Mouse (Mus musculus) heart, postnatal 25 days (tissue): ENCODE data around the gene Spint1. TPM values are rescaled to one million over a fixed set of nuclear protein-coding genes. Genes with fewer than 3 reads are reported as not detected.
A peak's percentile ranks its signal among the peaks of the same experiment; 100 is the strongest.

Source experiments
- DNase-seq: peaks from one replicate; pipeline ENCODE4 v3.0.0; 2022; ENCODE audit warnings: low spot score
- intact Hi-C: fragments of 180-260 bp; cut with DNase I; formaldehyde crosslinking; loops from one replicate; pipeline ENCODE4 v1.15.1; 2025
- total RNA-seq, 2 experiments: library from RNA; stranded (reverse); gene quantifications; 2 replicates each; pipeline ENCODE4 v1.2.3; 2021

The Spint1 gene
- total RNA-seq, 2 experiments from 2014 or later, result not detected

DNA sequence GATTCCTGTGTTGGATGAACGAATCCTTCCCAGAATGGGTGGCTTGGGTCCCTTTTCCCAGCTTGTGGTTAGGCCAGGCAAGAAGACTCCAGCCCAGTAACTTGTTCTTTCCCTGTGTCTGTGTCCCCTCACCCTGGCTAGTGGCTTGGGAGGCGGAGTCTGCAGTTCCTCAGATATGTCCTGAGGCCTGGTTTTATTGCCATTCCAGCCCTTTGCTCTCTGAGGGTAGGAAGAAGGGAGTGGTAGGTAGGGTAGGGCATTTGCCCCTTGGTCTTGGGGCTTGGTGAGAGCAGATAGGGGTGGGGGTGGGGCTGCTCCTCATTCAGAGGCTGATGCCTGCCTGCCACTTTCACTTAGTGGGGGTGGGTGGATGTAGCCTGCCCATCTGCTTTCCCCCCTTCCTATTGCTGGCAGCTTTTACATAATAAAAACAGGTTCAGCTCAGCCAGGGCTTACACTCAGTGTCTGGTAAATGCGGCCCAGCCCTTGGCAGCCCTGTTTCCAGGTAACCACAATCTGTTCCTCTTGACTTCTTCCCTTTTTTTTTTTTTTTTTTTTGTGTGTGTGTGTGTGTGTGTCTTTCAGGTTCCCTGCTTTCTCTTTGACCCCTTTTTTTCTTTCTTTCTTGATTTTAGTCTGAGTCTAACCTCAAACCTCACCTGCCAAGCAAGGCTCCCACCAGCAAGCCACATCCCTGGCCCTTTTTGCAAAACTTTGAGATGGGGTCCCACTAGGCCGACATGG lies 3.1 kb downstream of the Spint1 start:
- DNase-seq, result no peak
- intact Hi-C loops, result no loop called here

DNA sequence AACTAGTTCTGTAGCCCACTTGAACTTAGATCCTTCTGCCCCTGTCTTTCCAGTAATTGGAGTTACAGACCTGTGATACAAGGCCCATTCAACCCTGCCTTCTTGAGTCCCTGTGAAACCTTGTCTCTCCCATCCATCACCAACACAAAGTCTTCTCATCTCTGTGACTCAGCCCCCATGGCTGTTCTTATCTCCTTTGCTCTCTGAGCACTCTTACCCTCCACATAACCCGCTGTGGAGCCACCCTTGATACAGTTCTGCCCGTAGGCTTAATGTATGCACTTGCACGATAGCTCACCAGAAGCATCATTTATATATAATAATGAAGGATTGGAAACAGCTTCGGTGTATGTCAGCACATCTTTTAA lies 3.6 kb downstream of the Spint1 start:
- no peak for DNase-seq
- intact Hi-C loops, result no loop called here

DNA sequence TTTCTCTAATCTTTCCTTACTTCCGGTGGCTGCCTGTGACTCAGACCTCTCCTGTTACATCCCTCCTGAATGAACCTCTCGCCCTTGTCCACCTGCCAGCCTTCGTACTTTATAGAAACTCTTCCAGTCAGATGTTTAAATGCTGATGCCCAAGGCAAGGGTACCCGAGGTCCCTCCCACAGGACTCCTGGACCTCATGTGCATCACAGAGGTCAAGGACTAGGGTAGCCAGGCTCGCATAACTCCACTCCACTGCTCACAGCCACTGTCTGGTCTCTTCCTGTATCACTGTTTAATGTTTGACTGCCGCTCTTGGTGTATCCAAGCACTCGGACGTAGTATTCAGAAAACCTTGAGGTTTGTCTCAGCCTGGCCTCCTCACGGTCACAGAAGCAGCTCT lies 5.4 kb downstream of the Spint1 start:
- intact Hi-C loops, result no loop called here
- DNase-seq, result no peak

DNA sequence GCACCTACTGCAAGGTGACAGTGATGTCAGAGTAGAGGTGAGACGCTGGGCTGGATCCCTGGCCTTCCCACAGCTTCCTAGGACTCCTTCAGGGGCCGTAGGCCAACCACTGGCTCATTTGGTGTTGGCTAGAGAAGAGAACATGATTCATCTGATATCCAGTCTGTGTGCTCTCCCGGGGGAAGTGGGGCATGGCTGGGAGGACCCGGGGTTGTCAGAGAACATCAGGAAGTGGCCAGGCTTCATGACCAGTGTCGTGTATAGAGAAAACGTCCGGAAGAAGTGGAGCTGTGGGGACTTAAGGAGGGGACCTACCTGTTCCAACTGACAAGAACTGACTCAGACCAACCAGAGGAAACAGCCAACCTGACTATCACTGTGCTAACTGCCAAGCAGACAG lies 8.1 kb downstream of the Spint1 start:
- no peak for DNase-seq
- intact Hi-C loops, result no loop called here

DNA sequence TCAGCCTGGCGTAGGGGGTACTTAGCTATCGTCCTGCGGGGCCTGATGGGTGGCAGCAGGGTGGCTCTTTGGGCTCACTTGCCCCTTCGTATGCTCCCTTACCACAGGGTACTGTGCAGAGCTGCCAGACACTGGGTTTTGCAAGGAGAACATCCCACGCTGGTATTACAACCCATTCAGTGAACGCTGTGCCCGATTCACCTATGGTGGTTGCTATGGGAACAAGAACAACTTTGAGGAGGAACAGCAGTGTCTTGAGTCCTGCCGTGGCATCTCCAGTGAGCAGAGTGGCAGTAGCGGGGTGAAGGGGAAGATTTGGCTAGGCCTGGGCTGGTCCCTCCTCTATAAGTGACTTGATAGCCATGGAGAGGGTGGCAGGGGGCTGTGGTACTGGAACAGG lies 10.7 kb downstream of the Spint1 start:
- DNase-seq, result no peak
- intact Hi-C loops, result no loop called here

DNA sequence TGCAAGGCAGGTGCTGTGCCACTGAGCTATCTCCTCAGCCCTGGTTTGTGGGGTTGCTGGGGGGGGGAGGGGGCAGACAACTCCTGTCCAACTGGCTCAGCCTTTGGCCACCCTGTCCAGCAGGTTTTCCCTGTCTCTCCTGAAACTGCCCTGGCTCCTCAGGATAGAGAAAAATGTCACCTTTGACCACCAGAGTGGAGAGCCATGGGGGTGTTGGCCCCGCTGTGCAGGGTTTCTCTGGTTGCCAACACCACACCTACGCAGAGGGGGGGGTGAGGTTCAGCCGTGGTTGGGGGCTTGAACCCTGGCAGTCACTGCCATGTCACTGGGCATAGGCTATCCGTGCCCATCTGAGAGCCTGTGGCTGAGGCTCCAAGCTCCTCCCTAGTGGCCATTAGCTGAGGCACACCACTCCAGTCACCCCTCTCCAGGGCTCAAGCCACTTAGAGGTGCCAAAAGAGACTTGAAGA lies 12.5 kb downstream of the Spint1 start:
- intact Hi-C loops, result loop anchor here (1.0 to 2.0 kb wide), 2 partner anchors 38 to 187 kb away; no protein-coding TSS in a partner anchor
- DNase-seq, result no peak

DNA sequence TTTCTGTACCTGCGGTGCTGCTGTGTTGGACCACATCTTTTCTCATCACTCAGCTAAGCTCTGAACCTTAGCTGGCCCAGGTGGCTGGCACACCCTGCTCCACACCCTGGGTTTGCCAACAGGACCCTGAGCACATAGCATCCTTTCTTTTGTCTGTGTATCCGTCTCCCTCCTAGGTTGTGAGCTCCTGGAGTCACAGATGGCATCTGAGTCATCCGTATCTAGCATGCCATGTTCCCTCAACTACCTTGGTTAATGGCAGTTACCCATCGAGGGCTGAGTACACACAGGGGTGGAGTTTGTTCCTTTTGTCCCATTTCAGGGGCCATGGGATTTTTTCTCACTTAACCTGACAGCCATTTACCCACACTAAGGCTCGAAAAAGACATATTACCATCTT lies 13.2 kb downstream of the Spint1 start:
- DNase-seq, result no peak
- intact Hi-C loops, result loop anchor here (1.0 to 2.0 kb wide), 2 partner anchors 37 to 186 kb away; no protein-coding TSS in a partner anchor

DNA sequence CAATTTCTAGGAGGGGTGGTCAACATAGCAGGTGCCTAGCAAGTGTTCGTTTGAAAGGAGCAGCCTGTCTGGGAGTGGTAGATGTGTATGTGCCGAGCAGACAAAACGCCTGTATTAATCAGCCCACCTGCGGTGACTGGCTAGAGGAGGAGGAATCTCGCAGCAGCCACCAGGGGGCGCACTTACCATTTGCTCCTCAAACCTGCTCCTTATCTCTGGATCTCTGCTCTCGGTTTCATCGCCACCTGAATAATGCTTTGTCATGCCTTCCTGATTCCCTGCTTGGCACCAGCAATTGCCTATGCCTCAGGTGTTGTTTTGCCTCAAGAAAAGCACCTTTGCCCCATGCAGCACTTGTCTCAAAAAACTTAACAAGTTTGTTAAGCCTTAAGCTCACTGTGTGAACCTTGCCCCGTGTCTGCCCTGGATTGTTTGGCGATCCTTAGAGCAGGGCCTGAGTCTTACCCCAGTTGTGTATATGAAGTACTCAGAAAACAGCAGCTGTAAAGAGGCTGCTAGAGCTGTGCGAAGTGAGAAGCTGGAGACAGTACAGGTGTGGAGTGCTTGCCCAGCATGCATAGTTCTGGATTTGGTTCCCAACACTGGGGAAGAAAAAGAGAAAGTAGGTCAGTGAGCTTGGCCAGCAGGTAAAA lies 13.8 kb downstream of the Spint1 start:
- intact Hi-C loops, result loop anchor here (1.0 to 2.0 kb wide), 2 partner anchors 36 to 186 kb away; no protein-coding TSS in a partner anchor
- peak; percentile 41 for DNase-seq

DNA sequence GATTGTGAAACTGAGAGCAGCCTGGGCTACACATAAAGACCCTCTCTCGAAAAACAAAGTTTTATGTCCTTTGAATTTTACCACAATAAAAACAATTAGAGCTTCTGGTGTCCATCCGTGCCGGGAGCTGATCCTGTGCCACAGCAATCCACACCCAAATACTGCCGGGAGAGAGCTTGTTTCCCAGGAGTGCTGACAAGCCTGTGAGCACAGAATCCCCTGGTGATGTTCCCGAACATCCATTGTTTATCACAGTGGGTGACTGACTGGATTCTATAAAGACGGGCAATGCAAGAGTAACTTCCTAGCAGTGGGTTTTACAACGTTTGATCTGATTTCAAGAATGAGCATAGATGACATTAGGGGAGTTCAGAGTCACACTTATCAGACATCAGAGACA lies 17.8 kb downstream of the Spint1 start:
- DNase-seq, result no peak

DNA sequence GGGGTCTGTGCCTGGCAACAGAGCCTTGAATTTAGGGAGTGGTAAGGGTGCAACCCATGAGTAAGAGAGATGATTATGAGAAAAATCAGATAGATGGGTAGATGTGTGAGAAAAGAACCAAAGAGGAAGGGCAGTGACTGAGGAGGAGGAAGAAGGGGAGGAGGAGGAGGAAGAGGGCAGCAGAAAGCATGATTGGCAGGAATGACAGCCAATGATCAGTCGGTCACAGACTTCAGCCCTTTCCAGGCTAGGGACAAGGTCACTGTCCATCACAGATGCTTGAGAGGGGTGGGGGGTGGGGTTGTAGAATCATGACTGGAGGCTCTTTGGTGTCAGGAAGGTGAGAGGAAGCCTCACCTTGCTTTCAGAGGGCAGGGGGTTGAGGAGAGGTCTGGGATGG lies 23.4 kb downstream of the Spint1 start:
- intact Hi-C loops, result no loop called here
- no peak for DNase-seq

More for the DNA sequence above, 17.8 kb downstream of the Spint1 start:
- intact Hi-C loops, result no loop called here

DNA sequence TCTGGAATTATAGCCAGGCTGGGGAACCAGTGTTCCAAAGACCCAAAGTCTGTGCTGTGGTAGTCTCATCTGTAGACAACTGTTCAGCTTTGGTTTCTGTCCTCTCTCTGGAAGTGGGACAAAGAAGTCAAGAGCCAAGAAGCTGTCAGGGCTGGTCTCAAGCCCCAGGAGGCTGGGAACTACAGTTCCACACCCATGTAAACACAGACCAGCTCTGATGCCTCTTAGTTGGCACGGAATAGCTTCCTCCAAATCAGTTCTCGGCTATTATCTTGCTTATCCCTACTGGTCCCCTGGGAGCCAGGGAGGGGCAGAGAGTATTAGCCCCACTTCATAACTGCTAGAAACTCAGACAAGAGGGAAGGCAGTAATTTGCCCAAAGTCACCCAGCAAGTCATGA lies 24.2 kb downstream of the Spint1 start:
- no peak for DNase-seq
- intact Hi-C loops, result no loop called here

DNA sequence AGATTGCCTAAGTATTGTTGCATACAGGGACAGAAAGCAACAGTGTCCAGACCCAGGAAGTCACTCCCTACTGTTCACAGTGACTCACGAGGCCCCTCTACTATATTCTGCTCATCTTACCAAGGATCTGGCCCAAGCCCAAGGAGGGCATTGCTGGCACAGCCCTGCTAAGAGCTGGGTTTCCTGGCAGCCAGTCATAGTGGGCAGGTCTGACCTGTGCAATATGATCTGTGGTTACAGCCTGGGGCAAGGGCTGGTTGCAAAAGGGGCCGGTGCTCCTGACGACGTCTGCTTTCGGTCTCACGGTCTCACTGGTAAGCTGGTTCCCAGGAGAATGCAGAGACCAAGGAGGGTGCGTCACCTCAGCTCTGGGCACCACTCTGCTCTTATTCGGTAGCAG lies 25.8 kb downstream of the Spint1 start:
- DNase-seq, result no peak
- intact Hi-C loops, result no loop called here

DNA sequence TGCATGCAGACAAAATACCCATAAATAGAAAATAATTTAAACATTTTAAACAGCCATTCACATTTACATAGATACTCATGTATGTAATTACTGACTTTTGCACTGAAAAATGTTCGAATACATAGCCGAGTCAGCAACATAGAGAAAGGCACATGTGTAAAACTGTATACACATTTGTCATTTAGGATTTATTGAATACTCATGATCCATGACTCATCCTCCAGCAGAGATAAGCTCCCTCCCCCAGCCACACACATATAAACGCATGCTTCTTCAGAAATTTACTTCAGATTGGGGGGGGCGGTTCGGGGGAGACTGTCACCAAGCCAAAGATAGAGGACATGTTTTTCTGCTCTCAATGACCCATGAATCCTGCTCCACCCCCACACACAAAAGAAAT lies 26.7 kb downstream of the Spint1 start:
- DNase-seq, result no peak
- intact Hi-C loops, result no loop called here

DNA sequence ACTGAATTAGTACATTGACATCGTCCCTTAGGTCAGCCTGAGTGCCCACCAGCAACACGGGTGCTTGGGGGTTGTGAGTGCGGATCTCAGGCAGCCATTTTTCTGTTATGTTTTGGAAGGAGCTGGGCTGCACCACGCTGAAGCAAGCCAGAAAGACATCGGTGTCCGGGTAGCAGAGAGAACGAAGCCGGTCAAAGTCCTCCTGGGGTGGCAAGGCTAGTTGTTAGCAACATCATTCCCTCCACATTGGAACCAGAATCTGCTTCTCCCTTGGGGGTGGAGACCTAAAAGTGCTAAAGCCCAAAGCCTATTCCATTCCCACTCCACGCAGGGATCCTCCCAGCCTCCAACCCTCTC lies 33.1 kb downstream of the Spint1 start:
- intact Hi-C loops, result no loop called here
- no peak for DNase-seq

DNA sequence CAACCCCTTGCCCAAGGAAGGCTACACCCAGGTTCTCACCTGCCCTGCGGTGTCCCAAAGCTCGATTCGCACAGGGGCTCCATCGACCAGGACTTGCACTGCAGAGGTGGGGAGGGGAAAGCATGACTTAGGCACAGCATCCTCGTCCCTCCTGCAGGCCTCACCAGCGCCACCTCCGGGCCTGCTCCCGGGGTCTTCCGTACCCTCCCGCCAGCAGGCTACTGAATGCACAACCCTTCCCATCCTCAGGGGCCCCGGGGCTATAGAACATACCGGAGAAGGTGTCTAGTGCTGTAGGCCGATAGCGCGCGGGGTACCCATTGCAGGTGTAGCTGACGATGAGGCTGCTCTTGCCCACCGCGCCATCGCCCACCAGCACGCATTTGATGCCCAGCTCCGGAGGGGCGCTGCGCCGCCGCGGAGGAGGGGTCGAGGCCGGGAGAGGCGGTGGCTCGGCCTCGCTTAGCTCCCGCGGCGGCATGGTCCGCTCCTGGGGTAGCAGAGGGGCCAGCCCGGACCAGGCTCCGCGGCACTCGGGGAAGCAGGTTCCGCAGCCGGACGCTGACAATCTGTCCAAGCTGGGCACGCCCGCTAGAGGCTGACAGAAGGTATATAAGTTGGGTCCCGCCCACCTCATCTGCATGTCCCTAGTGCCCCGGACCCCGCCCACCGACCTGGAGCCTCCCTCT lies 33.6 kb downstream of the Spint1 start, which contains the start of gene Rhov:
Rhov (minus strand) TSS at position 630 of the 689 bp plus-strand sequence.
- DNase-seq, result no peak
- intact Hi-C loops, result no loop called here

DNA sequence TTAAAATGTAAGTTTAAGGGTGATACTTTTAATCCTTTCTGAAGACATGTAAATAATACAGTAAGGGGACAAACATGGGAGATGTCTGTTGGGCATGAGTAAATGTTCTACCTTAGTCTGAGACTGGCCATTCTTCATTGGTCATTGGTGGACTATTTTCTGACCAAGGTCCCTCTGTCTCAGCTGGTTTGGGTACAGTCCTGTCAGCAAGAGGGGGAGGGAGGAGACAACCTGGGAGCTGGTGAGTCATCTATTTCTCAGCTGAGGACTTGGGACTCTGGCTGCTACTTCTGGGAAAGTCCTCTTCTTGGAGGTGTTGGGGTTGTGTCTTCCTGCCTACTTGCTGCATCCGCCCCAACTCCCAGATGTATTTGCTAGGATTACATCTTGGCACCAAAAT lies 37.0 kb downstream of the Spint1 start:
- no peak for DNase-seq
- intact Hi-C loops, result no loop called here

DNA sequence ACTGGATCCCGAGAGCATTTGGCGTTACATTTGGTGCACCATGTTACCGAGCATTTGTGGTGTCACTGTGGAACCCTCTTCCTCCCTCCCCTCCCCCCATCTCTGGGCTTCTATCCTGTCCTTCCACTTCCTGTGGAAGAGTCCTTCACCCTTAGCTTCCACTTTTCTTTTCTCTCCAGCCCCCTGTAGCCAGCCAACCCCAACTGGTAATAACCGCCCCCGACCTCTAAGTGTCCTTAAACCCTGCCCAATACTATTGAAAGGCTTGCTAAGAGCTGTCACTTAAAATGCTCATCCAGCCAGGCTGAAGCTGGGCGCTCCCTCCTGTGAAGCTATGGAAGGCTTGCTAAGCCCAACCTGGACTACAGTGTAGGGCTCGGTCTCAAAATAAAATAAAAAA lies 39.8 kb downstream of the Spint1 start:
- no peak for DNase-seq
- intact Hi-C loops, result no loop called here

DNA sequence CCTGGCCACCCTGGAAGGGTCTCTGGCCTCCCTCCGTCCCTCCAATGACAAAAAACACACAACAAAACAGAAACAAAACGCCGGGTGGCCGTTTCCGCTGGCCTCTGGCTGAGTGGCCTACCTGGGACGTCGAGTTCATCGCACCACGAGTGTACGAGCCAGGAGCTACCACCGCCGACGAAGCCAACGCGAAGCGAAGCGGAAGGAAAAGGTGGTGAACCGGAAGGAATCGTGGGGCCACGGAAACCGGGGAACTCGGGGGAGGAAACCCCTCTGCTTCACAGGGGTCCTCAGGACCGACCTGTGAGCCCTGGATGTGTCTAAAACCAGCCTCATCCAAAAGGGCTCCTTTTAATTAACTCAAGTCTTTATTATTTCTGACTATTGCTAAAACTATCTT lies 40.6 kb downstream of the Spint1 start:
- no peak for DNase-seq
- intact Hi-C loops, result no loop called here

DNA sequence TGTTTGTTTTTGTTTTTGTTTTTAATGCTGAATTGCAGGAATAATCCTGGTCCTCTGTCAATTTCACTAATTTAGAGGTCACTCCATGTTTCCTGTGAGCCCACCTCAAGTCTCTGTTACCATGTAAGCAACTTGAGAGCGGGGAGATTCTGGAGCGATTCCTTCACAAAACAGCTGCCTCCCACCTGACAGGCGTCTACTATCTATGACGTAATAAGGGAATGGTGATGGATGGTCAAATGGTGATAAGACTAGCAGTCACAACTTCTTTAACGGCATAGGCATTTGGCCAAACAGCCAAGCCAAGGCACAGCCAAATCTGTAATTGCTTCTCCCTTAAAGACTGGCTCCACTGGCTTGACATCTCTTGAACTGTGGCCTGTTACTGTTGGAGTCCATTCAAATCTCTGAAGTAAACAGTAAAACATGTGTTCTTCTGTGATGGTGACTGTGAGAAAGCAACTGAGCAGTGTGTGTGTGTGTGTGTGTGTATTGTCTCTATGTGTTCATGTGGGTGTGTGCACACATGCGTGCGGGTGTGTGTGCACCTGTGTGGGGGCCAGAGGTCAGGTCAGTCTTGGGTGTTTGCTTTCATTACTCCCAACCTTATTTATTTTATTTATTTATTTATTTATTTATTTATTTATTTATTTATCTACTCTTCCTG lies 44.9 kb downstream of the Spint1 start:
- intact Hi-C loops, result no loop called here

DNA sequence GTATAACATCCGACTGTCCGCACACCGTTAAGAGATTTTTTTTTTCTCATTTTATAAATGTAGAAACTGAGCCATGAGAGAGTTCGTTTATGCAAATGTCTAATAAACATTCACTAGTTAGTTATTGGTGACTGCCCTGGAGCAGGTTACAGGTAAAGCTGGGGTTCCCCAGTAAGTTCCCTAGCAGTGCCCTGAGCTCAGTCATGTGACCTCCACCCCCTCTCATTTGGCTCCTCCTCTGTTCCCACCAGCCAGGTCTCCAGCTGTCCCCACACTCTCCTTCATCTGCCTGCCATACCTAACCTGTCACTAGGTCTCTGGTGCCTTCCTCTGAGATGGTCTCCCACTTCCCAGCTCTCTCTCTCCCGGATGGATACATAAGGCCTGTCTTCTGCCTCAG lies 50.2 kb downstream of the Spint1 start:
- no peak for DNase-seq
- intact Hi-C loops, result loop anchor here (1.0 to 5.0 kb wide), 2 partner anchors 37 to 135 kb away; no protein-coding TSS in a partner anchor

More for the DNA sequence above, 44.9 kb downstream of the Spint1 start:
- no peak for DNase-seq
